Mouse (Mus musculus): ENCODE data around the gene Pde6c.

DNA sequence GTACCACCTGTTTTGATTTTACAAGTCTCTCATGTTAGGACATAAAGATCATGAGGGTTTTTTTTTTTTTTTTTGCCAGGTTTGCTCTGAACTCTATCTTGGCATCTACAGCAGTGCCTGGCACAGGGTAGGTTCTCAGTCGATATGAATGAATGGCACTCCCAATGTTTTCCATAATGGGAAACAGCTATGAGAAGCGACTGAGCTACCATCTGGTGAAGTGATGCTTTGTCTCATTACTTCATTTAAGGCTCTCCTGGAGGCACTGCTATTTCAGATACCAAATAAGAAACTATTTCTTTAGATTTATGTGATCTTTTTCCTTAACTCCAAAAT lies 54.7 kb downstream of the Pde6c start:
- no peak for TF ChIP-seq POLR2A (IDR thresholded peaks at IDR 0.05; ENCODE audit: extremely low read depth, insufficient read depth, low read length)
- no peak for TF ChIP-seq CTCF (IDR thresholded peaks at IDR 0.05; ENCODE audit: extremely low read depth, insufficient read depth, low read length)

Measured in cortical plate, adult 2 months (tissue).